Mouse (Mus musculus): ENCODE measurements around the gene Prune2.

Prune2 gene

GRCm38 (mm10) chr19:17124034-17124735, 168.3 kb downstream of the Prune2 start:
- in situ Hi-C loops (cut with MboI, MseI) = loop anchor here (5.0 to 25.0 kb wide), 3 partner anchors 263 to 1713 kb away; no protein-coding TSS in a partner anchor

- in situ Hi-C loops (cut with MboI, MseI) = no loop called here
Observed at GRCm38 (mm10) chr19:17125380-17125779, 169.5 kb downstream of the Prune2 start.

GRCm38 (mm10) chr19:17130544-17130943, 174.6 kb downstream of the Prune2 start:
- in situ Hi-C loops (cut with MboI, MseI) = no loop called here

GRCm38 (mm10) chr19:17136677-17137460, 181.0 kb downstream of the Prune2 start:
- in situ Hi-C loops (cut with MboI, MseI) = no loop called here

- in situ Hi-C loops (cut with MboI, MseI) = no loop called here
Observed at GRCm38 (mm10) chr19:17137656-17138055, 181.7 kb downstream of the Prune2 start.

GRCm38 (mm10) chr19:17138144-17138915, 182.4 kb downstream of the Prune2 start:
- in situ Hi-C loops (cut with MboI, MseI) = no loop called here

GRCm38 (mm10) chr19:17140016-17140914, 184.3 kb downstream of the Prune2 start:
- in situ Hi-C loops (cut with MboI, MseI) = no loop called here

- in situ Hi-C loops (cut with MboI, MseI) = no loop called here
Observed at GRCm38 (mm10) chr19:17143245-17143644, 187.3 kb downstream of the Prune2 start.

- in situ Hi-C loops (cut with MboI, MseI) = no loop called here
Observed at GRCm38 (mm10) chr19:17144205-17144604, 188.3 kb downstream of the Prune2 start.

GRCm38 (mm10) chr19:17150064-17150463, 194.1 kb downstream of the Prune2 start:
- in situ Hi-C loops (cut with MboI, MseI) = loop anchor here (10.0 kb wide), 1 partner anchor 495 kb away; no protein-coding TSS in a partner anchor

GRCm38 (mm10) chr19:17151781-17152180, 195.9 kb downstream of the Prune2 start:
- in situ Hi-C loops (cut with MboI, MseI) = loop anchor here (10.0 kb wide), 1 partner anchor 493 kb away; no protein-coding TSS in a partner anchor

GRCm38 (mm10) chr19:17152461-17152860, 196.5 kb downstream of the Prune2 start:
- in situ Hi-C loops (cut with MboI, MseI) = loop anchor here (10.0 kb wide), 1 partner anchor 492 kb away; no protein-coding TSS in a partner anchor

GRCm38 (mm10) chr19:17153911-17154639, 198.2 kb downstream of the Prune2 start:
- in situ Hi-C loops (cut with MboI, MseI) = loop anchor here (10.0 kb wide), 1 partner anchor 491 kb away; no protein-coding TSS in a partner anchor

- in situ Hi-C loops (cut with MboI, MseI) = loop anchor here (10.0 kb wide), 1 partner anchor 490 kb away; no protein-coding TSS in a partner anchor
Observed at GRCm38 (mm10) chr19:17155216-17155615, 199.3 kb downstream of the Prune2 start.

GRCm38 (mm10) chr19:17159676-17160075, 203.8 kb downstream of the Prune2 start:
- in situ Hi-C loops (cut with MboI, MseI) = loop anchor here (5.0 to 10.0 kb wide), 2 partner anchors 228 to 485 kb away; no protein-coding TSS in a partner anchor

- in situ Hi-C loops (cut with MboI, MseI) = loop anchor here (5.0 kb wide), 1 partner anchor 227 kb away; no protein-coding TSS in a partner anchor
Observed at GRCm38 (mm10) chr19:17160231-17160630, 204.3 kb downstream of the Prune2 start.

- in situ Hi-C loops (cut with MboI, MseI) = loop anchor here (5.0 kb wide), 1 partner anchor 224 kb away; no protein-coding TSS in a partner anchor
Observed at GRCm38 (mm10) chr19:17163511-17163953, 207.6 kb downstream of the Prune2 start.

- in situ Hi-C loops (cut with MboI, MseI) = no loop called here
Observed at GRCm38 (mm10) chr19:17166288-17166687, 210.4 kb downstream of the Prune2 start.

GRCm38 (mm10) chr19:17168186-17168585, 212.3 kb downstream of the Prune2 start:
- in situ Hi-C loops (cut with MboI, MseI) = no loop called here

GRCm38 (mm10) chr19:17169746-17170145, 213.8 kb downstream of the Prune2 start:
- in situ Hi-C loops (cut with MboI, MseI) = no loop called here

All from T-helper 2 cell (primary cell).